Mouse (Mus musculus) cerebellum, adult 2 months (tissue): ENCODE data around the gene Slc25a36.

Experiments used
- CTCF ChIP-seq: fragments of 200-500 bp; IDR thresholded peaks from 2 replicates; pipeline ENCODE4 v1.5.1; 2011; ENCODE audit warnings: low read depth, mild to moderate bottlenecking, control low read depth, low read length, moderate library complexity, borderline replicate concordance; ENCODE audit not compliant: insufficient read depth
- POLR2A ChIP-seq: fragments of 200-500 bp; IDR thresholded peaks from 2 replicates; pipeline ENCODE4 v1.6.1; 2011; ENCODE audit warnings: low read length, control low read depth, borderline replicate concordance; ENCODE audit not compliant: insufficient read depth

- TF ChIP-seq POLR2A, result no peak
- no peak for TF ChIP-seq CTCF
Measured at GRCm38 (mm10) chr9:97105400-97105985, 5.5 kb downstream of the Slc25a36 start.
